Mouse (Mus musculus) G1E (cell line): ENCODE measurements around the gene Man1b1.

Experiments
- CTCF ChIP-seq: IDR thresholded peaks from 2 replicates; pipeline ENCODE4 v1.5.1; 2012; ENCODE audit warnings: low read depth, low read length, inconsistent platforms, mixed read lengths
- GATA2 ChIP-seq: IDR thresholded peaks from 2 replicates; pipeline ENCODE4 v1.6.1; 2012; ENCODE audit warnings: low read depth, low read length, inconsistent platforms, borderline replicate concordance
- TAL1 ChIP-seq: conservative IDR thresholded peaks from 2 replicates; pipeline ENCODE4 v1.6.1; 2012; ENCODE audit warnings: low read depth, low read length, inconsistent platforms, mixed read lengths

DNA sequence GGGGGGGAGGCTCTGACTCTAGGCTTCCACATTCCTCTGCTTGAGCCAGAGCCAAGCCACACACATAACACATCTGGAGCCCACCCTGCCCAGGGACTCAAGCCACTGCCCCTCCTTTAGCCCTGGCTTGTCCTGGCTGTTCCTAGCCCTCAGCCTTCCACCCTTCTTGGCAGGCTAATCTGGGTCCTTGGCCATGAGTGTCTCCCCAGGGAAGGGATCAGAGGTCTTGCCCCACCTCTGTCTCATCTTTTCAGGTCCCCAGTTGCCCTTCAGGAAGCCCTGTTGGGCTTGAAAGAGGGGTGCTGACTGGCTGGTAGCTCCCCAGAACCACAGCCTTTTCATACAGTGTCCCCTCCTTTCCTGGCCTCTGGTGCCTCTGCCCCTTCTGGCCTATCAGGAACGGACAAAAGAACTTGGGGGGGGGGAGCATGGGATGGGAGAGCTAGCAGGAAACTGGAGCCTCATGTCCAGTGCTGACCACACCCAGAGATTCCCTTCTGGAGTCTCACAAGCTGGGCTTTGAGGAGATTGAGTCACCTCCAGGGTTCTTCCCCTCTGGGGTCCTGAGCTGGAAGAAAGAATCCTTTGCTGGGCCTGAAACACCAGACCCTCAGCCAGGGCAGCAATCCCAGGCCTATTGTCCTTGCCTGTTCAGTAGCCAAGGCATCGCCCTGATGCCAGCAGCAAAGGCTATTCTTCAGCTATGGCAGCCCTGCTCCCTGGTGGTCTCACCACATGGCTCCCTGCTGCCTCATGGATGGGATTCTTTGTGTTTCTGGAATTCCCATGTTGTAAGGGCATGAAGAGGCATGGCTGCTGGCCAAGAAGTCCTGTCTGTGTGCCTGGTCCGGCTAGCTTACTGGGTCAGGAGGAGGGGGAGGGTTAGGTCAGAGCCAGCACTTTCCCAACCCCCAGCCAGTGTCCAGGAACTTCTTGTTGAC is 62.4 kb downstream of the Man1b1 start:
- TF ChIP-seq CTCF, result no peak
- no peak for TF ChIP-seq TAL1
- no peak for TF ChIP-seq GATA2
